Mouse (Mus musculus) neural tube, embryonic 14.5 days (tissue): ENCODE measurements at regions not wholly inside any gene's neighbourhood (a gene's known extent, or its start where the extent isn't known, plus 50 kb on each side); places are given as distances from the start of the nearest gene placed in this dataset.

Source experiments
- ATAC-seq: fragments of 200-750 bp; cut with Nextera tagmentation; 2 replicates; pipeline ENCODE4 v1.8.0; 2017; ENCODE audit warnings: low read depth, mild to moderate bottlenecking, moderate TSS enrichment, moderate library complexity
- H3K27ac ChIP-seq: fragments of 300-500 bp; sonication (generic); 2 replicates; pipeline ENCODE4 v1.5.1; 2014; ENCODE audit warnings: low read depth, mild to moderate bottlenecking, control low read depth, low read length, moderate library complexity, mixed read lengths
- H3K27me3 ChIP-seq: fragments of 300-500 bp; sonication (generic); 2 replicates; pipeline ENCODE4 v1.6.1; 2014; ENCODE audit warnings: low read length; ENCODE audit not compliant: control insufficient read depth, insufficient read depth
- H3K36me3 ChIP-seq: fragments of 300-500 bp; sonication (generic); 2 replicates; pipeline ENCODE4 v1.6.1; 2014; ENCODE audit warnings: low read length, mixed read lengths; ENCODE audit not compliant: control insufficient read depth, insufficient read depth
- H3K4me1 ChIP-seq: fragments of 300-500 bp; sonication (generic); 2 replicates; pipeline ENCODE4 v1.6.1; 2014; ENCODE audit warnings: low read length; ENCODE audit not compliant: control insufficient read depth, insufficient read depth
- H3K4me2 ChIP-seq: fragments of 300-500 bp; sonication (generic); 2 replicates; pipeline ENCODE4 v1.6.1; 2014; ENCODE audit warnings: mild to moderate bottlenecking, low read depth, low read length, control low read depth
- H3K4me3 ChIP-seq: fragments of 300-500 bp; sonication (generic); 2 replicates; pipeline ENCODE4 v1.5.1; 2014; ENCODE audit warnings: low read depth, low read length, control low read depth, mixed read lengths
- H3K9ac ChIP-seq: fragments of 300-500 bp; sonication (generic); replicated peaks from 2 replicates; pipeline ENCODE4 v1.6.1; 2014; ENCODE audit warnings: low read depth, mild to moderate bottlenecking, control low read depth, low read length, mixed read lengths
- H3K9me3 ChIP-seq: fragments of 300-500 bp; sonication (generic); 2 replicates; pipeline ENCODE4 v1.6.1; 2016; ENCODE audit warnings: low read length; ENCODE audit not compliant: control insufficient read depth
- WGBS: fragments of 180-500 bp; shearing (Covaris S2); extraction: QIAGEN DNeasy Blood & Tissue Kit; methylation state at CpG from one replicate; pipeline ENCODE4 v1.1.7; 2014; 5-methylcytosine and 5-hydroxymethylcytosine counted together

DNA sequence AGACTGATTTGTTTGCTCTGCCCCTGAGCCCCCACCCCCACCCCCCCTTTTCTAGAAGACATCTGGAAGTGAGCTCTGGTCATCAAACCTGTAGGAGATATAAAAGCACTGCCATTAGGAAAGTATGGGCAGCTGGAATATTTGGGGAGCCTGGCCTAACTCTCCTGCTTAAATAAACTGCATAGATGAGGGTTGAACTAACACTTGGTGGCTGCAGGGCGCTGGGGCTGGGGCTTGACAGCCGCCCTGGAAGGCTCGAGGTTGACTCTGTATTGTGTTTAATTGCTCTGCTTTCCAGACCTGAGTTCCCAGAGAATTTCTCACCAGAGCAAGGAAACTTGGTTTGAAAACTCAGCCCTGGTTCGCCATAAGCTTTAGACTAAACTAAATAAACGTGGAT lies 300.7 kb upstream of the 1700056E22Rik start:
- 63% methylated on average over 5 of the region's 5 CpGs for WGBS
- H3K9ac ChIP-seq = no peak overlapping the region
- no peaks in the 10 kb centered on the region for H3K9me3 ChIP-seq
- no peak for ATAC-seq
- no peaks in the 10 kb centered on the region for H3K4me1 ChIP-seq
- no peak overlapping the region for H3K27ac ChIP-seq
- H3K36me3 ChIP-seq = no peaks in the 10 kb centered on the region
- H3K4me2 ChIP-seq = no peak overlapping the region
- H3K27me3 ChIP-seq = no peaks in the 10 kb centered on the region
- no peak overlapping the region for H3K4me3 ChIP-seq

DNA sequence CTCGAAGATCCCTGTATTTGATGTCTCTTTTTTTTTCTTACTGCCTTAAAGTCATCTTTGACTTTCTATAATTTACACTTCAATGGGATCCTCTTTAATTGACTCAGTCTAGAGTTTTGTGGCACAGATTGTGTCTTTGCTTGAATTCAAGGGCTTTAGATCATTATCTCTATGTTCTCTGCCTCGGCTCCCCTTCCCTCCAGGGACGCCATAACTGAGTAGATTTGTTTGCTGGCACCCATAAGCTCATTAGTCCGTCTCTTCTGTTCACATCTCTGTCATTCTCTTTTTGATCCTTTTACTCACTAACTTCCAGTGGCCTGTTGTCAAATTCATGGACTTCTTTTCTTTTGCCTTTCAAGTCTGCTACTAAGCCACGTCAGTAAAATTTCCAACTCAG lies 299.0 kb upstream of the 1700056E22Rik start:
- no peaks in the 10 kb centered on the region for H3K36me3 ChIP-seq
- H3K4me1 ChIP-seq = no peaks in the 10 kb centered on the region
- no peak for ATAC-seq
- no peak overlapping the region for H3K4me2 ChIP-seq
- WGBS = 77% methylated on average over 5 of the region's 5 CpGs
- no peaks in the 10 kb centered on the region for H3K27me3 ChIP-seq
- H3K4me3 ChIP-seq = no peak overlapping the region
- H3K9me3 ChIP-seq = no peaks in the 10 kb centered on the region
- H3K9ac ChIP-seq = no peak overlapping the region
- H3K27ac ChIP-seq = no peak overlapping the region

GRCm38 (mm10) chr1:184330516-184331350 lies 296.6 kb upstream of the 1700056E22Rik start:
- Histone ChIP-seq H3K4me1 (no peaks in the 10 kb centered on the region), H3K27me3 (no peaks in the 10 kb centered on the region), H3K9me3 (no peaks in the 10 kb centered on the region), H3K36me3 (no peaks in the 10 kb centered on the region), H3K4me3 (no peak overlapping the region), H3K4me2 (no peak overlapping the region), H3K27ac (no peak overlapping the region), H3K9ac (no peak overlapping the region)
- WGBS = 77% methylated on average over 11 of the region's 11 CpGs
- no peak for ATAC-seq

GRCm38 (mm10) chr1:184326191-184326590 lies 292.1 kb upstream of the 1700056E22Rik start:
- no peak overlapping the region for H3K27ac ChIP-seq
- ATAC-seq = no peak

GRCm38 (mm10) chr1:184324234-184324633 lies 290.1 kb upstream of the 1700056E22Rik start:
- no peak overlapping the region for H3K4me2 ChIP-seq
- ATAC-seq = no peak
- H3K36me3 ChIP-seq = no peaks in the 10 kb centered on the region
- no peaks in the 10 kb centered on the region for H3K9me3 ChIP-seq
- H3K4me1 ChIP-seq = no peaks in the 10 kb centered on the region
- H3K9ac ChIP-seq = no peak overlapping the region
- H3K27me3 ChIP-seq = no peaks in the 10 kb centered on the region
- H3K27ac ChIP-seq = no peak overlapping the region
- no peak overlapping the region for H3K4me3 ChIP-seq
- 82% methylated on average over 2 of the region's 2 CpGs for WGBS

More at GRCm38 (mm10) chr1:184326191-184326590, 292.1 kb upstream of the 1700056E22Rik start:
- no peak overlapping the region for H3K9ac ChIP-seq
- no peaks in the 10 kb centered on the region for H3K36me3 ChIP-seq
- H3K4me3 ChIP-seq = no peak overlapping the region
- no peaks in the 10 kb centered on the region for H3K27me3 ChIP-seq
- H3K9me3 ChIP-seq = no peaks in the 10 kb centered on the region
- H3K4me1 ChIP-seq = no peaks in the 10 kb centered on the region
- WGBS = 87% methylated on average over 3 of the region's 3 CpGs
- no peak overlapping the region for H3K4me2 ChIP-seq

DNA sequence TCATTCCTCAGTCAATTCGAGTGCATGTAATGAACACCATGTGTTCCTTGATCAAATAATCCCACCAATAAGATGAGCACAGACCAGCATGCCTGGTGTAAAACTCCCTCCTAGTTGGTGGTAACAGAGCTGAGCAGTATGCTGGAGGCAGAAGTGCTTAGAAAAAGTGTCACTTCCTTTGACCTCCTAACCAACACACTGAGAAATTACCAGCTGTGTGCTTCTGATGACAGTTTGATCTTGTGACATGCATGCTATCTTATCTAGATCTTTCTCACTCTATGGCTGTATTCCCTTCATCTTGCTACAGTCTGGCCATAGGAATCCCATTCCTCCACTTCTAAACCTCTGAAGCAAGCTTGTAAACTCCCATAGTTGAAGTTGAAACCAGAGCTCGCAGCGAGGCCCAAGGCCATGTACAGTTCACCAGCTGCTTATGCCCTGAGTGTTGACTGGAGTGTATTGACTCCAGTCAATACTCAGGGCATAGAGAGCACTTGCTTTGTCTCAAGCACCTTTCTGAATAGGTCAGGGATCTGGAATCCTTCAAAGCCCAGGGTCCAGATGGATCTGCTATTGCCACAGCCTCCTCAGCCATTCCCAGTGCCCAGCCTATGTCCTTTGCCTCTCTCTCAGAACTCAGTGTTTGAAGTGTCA lies 286.5 kb upstream of the 1700056E22Rik start:
- ATAC-seq = no peak
- 90% methylated on average over 3 of the region's 3 CpGs for WGBS
- no peaks in the 10 kb centered on the region for H3K27me3 ChIP-seq

DNA sequence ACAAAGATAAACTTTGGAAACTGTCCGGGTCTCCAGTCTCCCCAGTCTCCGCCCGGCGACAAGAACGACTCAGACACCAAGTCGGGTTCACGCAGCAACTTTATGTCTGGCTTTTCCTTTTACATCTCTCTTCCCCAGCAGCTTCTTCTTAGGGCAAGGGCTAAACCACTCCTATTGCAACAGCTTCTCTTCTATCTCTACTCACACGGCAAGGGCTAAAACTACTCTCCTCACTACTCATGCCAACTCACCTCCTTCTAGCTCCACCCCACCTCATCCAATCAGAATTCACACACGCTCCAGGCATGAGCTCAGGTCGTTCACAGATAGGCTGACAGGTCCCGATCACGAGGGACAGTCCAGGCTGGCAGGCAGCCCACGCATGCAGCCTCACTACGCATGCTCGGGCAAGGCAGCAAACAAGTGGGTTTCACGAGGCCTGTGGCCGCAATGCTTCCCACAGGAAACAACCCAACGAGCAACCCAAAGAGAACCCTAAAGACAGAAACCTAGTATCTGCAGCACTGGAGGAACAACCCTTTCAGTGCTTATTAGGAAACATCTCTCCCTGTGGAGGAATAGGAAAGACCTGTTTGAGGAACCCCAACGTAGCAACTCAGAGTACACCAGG lies 276.2 kb upstream of the 1700056E22Rik start:
- H3K4me3 ChIP-seq = no peak overlapping the region
- no peak overlapping the region for H3K27ac ChIP-seq
- no peaks in the 10 kb centered on the region for H3K36me3 ChIP-seq
- H3K4me2 ChIP-seq = no peak overlapping the region
- no peaks in the 10 kb centered on the region for H3K4me1 ChIP-seq
- WGBS = 91% methylated on average over 19 of the region's 19 CpGs
- no peaks in the 10 kb centered on the region for H3K9me3 ChIP-seq
- no peak for ATAC-seq
- H3K27me3 ChIP-seq = no peaks in the 10 kb centered on the region
- H3K9ac ChIP-seq = no peak overlapping the region

More for the DNA sequence above, 286.5 kb upstream of the 1700056E22Rik start:
- H3K4me2 ChIP-seq = no peak overlapping the region
- H3K4me3 ChIP-seq = no peak overlapping the region
- H3K9me3 ChIP-seq = no peaks in the 10 kb centered on the region
- no peaks in the 10 kb centered on the region for H3K36me3 ChIP-seq
- H3K27ac ChIP-seq = no peak overlapping the region
- no peak overlapping the region for H3K9ac ChIP-seq
- H3K4me1 ChIP-seq = no peaks in the 10 kb centered on the region

- Histone ChIP-seq H3K27me3 (no peaks in the 10 kb centered on the region), H3K36me3 (no peaks in the 10 kb centered on the region), H3K27ac (no peak overlapping the region), H3K9ac (no peak overlapping the region), H3K9me3 (no peaks in the 10 kb centered on the region), H3K4me1 (no peaks in the 10 kb centered on the region), H3K4me3 (no peak overlapping the region), H3K4me2 (no peak overlapping the region)
- 92% methylated on average over 4 of the region's 4 CpGs for WGBS
- ATAC-seq = no peak
These were observed 270.7 kb upstream of the 1700056E22Rik start for GRCm38 (mm10) chr1:184304813-184305212.

- H3K4me3 ChIP-seq = no peak overlapping the region
- no peaks in the 10 kb centered on the region for H3K9me3 ChIP-seq
- no peak overlapping the region for H3K9ac ChIP-seq
- H3K4me2 ChIP-seq = no peak overlapping the region
- H3K27ac ChIP-seq = no peak overlapping the region
- H3K4me1 ChIP-seq = no peaks in the 10 kb centered on the region
- no peak for ATAC-seq
- H3K27me3 ChIP-seq = no peaks in the 10 kb centered on the region
- WGBS = 83% methylated on average over 4 of the region's 4 CpGs
- H3K36me3 ChIP-seq = no peaks in the 10 kb centered on the region
These were observed 270.1 kb upstream of the 1700056E22Rik start for GRCm38 (mm10) chr1:184304204-184304603.
